Mouse (Mus musculus): ENCODE measurements at regions not wholly inside any gene's neighbourhood (a gene's known extent, or its start where the extent isn't known, plus 50 kb on each side); places are given as distances from the start of the nearest gene placed in this dataset.
"Not testable (repeated sequence)": the region's sequence is repeated elsewhere in the genome, so short reads cannot be mapped to it uniquely, and the experiment has no call there.

DNA sequence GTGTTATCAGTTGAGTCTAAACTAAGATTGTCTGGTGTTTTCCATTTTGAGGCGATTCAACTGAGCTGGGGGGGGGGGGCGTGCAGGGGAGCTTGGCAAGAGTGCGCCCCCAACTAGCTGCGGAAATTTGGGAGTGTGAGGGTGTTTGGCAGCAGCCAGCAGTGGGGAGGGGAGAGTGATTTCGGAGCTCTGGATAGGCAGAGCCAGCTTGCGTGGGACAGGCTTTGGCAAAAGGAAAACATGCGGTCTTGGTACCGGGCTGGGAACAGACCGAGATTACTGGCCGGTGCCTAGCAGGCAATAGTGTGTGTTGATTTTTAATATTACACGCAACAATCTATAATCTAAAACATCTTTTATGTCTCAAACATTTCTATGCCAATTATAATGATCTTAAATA, 199.4 kb upstream of the Cdk6 start:
- not testable (repeated sequence) for DNase-seq

DNA sequence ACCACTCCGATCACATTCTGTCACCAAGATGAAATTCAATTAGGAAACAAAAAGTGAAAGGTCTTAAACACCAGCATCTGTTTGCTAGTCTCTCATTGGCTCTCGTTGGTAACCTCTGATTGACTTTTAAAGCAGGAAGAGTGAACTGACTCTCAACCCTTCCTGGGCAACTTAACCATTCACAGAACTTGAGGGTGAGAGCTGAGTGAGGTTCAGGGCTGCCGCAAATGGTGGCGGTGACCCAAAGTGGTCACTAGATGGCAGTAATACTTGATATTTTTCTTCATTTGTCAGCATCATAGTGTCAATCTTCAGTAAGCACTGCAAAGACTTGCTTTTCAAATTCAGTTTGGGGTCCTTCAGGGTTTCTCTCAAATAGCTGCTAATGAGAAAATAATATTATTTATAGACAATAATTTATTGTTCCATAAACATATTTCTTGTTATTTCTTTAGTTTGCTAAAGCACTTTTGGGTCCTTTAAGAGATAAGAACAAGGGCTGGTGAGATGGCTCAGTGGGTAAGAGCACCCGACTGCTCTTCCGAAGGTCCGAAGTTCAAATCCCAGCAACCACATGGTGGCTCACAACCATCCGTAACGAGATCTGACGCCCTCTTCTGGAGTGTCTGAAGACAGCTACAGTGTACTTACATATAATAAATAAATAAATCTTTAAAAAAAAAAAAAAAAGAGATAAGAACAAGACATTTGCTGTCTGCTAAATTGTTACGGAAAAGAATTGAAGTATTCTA, 194.6 kb upstream of the Cdk6 start:
- not testable (repeated sequence) for DNase-seq

DNA sequence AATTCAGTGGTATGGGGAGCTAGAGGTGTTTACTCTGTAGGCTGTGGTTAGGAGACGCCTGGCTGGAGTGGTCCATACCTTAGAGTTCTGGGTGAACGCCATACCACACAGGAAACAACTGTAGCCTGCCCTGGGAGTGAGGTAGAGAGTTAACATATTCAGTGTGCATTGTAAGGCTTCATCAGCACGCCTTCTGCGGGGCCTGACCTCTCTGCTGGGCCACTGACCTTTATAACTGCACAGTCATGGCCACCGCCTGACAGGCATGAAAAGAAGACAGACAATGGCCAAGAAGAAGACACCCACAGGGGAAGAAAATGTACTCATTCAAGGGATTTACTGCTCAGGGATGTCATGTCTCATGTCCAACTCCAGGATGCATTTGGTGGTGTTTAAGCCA, 191.4 kb upstream of the Cdk6 start:
- not testable (repeated sequence) for DNase-seq

DNA sequence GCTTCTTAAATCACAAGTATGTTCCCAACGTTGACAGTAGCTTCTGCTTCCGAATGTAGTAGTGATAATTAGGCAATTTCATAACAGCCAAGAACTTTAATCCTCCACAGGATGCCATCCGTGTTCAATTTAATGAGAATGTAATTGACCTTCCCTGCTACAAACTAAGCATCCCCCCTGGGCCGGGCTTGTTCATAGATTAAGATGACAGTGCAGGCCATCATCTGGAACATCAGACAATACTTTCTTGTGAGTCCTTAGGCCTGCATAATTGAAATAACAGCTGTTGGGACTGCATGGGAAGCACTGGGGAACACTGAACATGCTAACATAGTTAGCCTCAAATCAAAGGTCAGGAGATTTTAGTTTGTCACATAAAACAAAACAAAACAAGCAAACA, 190.5 kb upstream of the Cdk6 start:
- not testable (repeated sequence) for DNase-seq

DNA sequence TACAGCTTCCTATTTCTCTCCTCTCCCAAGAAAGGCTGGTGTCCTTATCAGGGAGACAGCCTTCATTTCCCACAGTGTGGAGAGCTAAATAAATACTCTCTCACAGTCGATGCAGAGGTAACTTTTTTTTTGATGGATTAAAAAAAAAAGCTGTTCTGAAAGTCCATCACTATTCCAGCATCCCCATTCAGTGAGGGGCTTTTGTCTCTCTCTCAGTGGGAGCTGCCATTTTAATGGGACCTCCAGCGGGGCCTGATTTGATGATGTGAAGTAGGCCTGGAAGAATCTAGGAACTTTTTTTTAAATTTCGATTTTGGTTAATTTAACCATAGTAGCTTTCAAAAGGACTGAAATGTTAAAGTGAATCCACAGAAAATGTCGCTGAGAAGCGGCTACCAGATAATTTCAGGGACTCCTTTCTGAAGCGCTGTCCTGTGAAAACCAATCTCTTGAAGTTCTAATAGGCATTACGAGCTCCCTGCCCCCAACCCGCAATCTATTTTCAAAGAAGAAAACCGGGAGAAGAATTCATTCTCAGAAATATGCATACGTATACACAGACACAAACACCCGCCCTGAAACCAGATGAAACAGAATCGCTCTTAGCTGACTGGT, 189.6 kb upstream of the Cdk6 start:
- not testable (repeated sequence) for DNase-seq

DNA sequence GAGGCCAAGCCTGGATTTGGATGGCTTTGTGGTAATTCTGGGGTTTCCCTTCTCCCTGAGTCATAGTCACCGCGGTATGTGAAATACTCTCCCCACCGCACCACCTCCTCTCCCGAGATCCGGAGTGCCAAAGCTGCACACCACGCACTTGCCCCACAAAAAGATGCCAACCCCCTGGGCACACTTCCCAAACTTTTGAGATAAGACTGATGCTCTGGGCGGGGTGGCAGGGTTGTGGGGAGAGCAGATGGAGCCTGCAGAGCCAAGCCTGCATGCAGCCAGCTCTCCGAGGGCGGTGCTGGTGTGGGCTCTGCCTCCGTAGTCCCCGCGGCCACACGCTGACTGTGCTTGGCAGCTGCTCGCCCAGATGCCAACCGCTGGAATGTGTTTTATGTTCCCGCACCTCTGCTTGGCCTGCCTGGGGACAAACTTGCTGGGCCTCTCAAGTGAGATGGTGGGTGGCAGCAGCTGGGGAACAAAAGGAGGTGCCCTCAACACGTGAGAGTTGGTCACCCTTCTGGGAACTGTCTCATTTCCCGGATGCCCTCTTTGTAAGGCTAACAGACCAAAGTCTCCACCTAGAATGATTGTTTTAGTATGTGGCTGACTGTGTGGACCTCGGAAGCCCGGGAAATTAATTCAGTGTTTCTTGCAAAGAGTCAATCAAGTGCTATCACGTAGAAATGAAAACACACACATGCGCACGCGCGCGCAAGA, 189.0 kb upstream of the Cdk6 start:
- peak; percentile 80 for DNase-seq

DNA sequence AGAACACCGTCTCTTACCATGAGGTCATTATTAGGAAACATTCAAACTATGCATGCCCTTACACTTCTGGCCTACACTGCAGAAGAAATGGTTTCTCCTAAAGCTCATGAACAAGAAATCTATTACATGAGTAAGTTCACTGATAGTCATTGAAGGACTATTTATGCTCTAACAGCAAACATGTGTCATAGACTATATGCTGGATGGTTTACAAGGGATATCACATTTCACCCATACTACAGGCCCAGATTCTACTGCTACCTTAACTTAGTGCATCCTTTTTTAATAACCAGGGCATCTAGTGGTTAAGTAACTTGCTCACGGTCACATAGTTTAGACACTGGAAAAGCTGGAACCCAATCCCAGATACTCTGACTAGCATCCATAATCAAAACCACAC, 175.8 kb upstream of the Cdk6 start:
- DNase-seq = not testable (repeated sequence)

DNA sequence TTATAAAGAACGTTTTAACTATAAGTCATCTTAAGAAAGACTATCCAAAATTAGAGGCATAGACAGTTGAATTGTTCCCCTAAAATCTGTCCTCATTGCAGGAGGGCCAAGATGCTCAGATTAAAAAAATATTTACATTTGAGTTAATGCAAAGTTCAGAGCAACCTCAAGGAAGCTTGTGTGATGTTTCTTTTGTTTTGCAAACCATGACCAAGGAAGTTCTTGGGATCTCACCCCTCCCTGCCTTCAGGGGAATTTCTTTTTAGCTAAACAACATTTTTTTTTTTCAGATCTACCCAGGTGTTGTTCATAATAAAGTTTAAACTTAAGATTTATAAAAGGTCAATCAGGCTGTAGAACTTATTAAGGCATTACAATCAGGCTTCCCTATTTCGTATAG, 174.8 kb upstream of the Cdk6 start:
- not testable (repeated sequence) for DNase-seq

DNA sequence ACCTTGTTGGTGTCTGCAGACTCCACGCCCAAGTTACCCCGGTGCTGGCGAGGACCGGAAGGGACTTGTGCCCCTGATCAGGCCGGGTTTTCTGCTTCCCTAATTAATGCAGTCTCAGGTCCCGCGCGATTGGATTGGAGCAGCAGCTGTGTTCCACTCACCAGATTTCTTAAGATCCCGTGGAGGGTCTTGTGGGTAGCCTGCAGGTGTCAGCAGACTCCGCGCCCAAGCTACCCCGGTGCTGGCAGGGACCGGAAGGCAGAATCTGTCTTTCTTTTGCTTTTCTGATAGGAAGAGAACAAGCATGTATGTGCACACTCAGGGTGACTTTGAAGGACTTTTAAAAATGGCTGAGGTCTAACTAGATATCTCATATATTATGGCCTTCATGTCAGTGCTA, 147.7 kb upstream of the Cdk6 start:
- not testable (repeated sequence) for DNase-seq

DNA sequence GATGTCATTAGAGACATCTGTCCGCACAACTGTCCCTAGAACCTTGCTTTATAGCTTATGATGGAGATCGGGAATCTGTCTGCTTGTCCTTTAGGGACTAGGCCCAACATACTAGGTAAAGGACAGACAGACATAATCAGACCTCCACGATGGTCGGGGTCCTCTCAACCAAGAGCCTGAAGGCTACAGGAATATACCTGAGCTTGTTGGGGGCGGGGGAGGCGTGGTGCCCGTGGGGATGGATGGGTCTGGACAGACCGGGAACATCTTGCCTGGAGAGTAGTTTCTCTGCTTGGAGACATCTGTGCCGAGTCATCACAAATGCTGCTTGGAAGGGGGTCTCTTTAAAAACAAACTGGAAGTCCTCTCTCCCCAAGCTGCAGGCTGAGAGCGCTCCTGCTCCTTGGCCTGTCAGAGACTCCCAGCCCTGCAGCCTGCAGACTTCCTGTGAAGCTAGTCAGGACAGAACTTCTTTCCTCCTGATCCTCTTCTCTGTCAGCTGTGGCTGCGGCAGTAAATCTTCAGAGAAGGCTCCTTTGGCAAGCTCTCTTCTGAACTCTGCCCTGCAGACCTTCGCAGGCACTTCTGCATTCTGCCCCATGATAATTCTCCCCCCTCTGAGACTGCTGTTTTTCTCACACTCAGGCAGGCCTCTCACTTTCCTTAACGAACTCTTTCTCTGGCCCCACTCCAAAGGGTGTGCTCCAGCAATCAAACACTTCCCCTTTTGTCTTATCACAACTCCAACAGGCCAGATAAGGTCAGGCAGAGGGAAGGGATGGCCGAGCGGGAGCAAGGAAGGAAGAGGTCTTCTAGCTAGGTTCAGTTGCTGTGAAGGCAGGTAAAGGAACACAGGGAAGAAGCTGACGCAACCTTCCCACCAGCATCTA, 143.1 kb upstream of the Cdk6 start:
- no peak for DNase-seq

DNA sequence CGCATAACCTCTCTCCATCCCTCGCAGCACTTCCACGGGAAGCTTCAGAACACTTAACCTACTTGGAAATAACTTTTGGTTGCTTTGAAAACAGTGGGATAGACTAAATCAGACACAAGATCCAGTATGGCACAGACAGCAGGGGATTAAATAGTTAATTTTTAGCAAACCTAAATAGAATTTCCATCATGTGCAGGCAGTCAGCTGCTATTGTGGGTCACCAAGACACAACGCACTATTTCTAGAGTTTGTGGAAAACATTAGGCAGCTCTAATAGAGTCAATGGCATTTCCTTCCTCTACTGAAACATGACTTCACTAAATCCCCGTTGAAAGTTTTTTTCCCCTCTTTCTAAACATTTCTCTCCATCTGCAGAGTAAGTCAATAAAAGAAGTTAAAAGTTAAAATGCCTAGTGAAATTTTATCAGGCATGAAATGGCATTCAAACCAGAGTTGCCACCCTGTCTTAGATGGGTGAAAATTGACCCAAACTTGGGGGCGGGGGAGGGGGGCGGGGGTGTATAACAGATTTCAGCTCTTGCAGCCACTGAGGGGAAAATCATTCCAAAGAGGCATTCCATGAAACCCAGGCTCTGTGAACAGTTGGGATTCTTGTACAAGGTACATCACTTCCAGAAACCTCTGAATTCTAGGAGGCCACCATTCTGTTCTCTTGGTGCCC, 142.3 kb upstream of the Cdk6 start:
- not testable (repeated sequence) for DNase-seq

DNA sequence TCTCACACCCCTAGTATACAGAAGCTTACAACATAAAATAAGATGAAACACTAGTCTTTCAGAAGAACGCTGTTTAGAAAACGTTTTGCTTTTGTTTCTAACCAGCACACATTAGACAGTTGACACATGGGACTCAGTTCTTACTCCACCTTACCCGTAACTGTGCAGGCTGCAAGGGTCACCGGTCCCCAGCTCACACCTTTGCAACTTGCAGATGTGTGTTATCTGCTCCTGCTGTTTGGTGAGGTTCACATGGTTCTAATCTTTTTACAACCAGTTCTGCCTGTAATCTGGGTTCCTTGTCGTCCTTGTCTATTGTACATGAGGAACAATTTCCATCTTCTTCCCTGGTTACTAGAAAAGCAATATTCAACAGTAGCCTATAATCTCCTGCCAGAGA, 135.1 kb upstream of the Cdk6 start:
- DNase-seq = not testable (repeated sequence)

DNA sequence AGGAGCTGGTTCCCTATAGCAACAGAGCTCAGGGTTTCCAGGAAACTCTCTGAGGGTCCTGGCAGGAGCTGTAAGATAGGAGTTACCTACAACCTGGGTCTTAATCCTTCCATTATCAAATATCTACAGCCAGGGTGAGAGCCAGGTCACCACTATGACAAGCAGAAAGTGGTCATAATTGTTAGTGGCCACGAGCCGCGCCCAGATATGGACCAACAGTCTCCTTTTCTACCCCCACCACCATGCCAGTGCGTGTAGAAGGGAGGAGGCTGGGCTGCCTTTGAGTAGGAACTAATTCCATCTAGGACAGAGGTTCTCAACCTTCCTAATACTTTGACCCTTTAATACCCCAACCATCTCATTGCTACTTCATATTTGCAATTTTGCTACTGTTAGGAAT, 133.0 kb upstream of the Cdk6 start:
- DNase-seq = not testable (repeated sequence)

DNA sequence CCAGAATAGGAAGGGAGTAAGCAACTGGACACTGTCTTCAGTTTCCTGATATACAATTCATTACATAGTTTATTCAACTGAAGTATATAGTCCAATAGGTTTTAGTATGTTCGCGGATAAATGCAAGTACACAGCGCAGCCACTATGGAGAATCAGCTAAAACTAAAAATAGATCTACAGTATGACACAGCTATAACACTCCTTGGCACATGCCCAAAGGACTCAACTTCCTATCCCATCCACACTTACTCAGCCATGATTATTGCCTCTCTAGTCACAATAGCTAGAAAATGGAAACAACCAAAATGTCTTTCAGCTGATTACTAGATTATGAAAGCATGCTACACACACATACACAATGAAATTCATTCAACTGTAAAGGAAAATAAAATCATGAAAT, 130.0 kb upstream of the Cdk6 start:
- no peak for DNase-seq

DNA sequence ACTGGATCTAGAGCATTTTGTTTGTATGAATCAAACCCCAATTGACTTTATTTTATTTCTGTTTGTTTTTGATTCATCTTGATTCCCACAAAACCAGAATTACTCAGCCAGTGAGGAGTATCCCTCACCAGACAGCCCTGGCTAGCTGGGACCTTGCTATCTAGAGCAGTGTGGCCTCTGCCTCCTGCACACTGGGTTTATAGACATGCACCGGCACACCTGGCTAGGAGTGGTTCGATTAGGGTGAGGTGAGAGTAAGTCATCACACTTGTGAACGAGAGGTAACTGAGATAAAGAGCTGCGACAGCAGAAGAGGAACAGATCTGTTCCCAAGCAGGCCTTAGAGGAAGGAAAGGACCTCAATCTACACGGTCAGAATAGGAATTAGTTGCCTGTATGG, 125.2 kb upstream of the Cdk6 start:
- DNase-seq = no peak

DNA sequence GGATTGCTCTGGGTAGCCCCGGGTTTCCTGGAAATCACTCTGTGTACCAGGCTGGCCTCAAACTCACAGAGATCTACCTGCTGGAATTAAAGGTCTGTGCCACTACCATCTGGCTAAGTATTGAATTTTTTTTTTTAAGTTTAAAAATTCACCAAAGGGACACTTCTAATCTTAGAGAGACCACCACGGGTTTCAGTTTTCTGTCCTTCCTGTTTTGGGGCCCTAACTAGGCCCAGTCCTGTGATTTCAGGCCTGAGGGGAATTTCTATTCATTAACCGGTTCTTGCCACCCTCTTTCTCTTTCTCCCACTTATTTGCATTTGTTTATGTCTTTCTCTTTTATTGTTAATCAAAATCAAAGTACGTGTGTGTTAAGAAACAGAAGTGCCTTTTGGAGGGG, 122.1 kb upstream of the Cdk6 start:
- no peak for DNase-seq

DNA sequence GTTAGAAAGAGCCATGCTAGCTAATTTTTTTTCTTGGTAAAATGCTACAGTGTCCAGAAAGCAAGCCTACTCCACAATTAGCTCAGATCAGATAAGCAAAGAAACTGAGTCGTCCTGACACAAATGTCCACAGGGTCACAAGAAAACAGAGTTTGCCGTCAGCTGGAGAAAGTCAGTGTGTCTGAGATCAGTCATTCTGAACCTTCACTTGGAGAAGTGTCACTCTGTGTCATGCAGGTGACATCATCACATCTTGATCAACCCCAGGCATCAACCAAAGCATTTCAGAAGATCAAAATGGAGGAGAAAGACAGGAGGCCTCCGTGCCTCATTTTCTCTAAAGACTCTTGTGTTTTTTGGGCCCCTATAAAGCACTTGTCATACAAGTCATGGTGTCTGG, 121.5 kb upstream of the Cdk6 start:
- DNase-seq = no peak

DNA sequence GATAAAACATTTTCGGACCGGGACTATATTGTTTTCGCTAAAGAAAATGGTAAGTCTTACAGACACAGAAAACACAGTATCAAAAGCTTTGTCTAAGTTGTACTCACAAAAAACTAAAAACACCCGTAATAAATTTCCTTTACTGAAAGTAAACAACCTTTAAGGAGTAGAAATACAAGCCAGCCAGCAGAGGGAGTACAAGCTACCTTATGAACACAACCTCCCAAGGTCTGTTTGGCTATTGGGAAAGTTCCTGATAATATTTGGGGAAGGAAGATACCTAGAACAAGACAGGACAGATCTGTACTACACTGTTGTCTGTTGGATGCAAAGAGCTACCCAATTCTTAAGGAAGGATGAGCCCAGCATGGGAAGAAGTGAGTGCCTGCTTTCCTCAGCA, 117.5 kb upstream of the Cdk6 start:
- DNase-seq = not testable (repeated sequence)

DNA sequence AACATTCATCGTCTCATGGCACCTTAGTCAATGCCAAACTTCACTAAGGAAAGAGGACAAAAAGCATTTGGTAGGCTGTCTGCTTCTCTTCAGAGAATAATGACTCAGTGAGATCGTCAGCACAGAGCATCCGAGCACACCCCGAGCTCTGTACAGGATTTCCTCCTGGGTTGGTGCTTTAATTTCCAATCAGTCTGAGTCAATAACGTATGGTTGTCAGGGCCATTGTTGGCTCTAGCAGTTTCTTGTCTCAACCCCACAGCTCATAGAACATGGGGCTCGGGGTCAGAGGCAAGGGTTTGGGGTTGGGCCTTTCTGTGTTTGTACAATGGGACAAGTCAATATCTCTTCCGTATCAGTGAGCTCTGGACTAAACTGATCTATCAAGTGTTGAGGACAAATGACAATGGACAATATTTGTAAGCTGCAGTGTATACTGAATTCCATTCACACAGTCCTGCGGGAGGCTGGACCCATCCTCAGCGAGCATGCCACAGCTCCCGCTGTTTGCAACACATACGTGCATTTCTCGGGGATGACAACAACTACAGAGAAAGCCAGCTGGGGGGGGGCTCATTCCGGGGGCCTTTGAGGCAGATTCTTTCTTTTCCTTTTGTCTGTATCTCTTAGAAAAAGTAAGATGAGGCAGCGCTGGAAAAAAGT, 116.8 kb upstream of the Cdk6 start:
- DNase-seq = not testable (repeated sequence)

DNA sequence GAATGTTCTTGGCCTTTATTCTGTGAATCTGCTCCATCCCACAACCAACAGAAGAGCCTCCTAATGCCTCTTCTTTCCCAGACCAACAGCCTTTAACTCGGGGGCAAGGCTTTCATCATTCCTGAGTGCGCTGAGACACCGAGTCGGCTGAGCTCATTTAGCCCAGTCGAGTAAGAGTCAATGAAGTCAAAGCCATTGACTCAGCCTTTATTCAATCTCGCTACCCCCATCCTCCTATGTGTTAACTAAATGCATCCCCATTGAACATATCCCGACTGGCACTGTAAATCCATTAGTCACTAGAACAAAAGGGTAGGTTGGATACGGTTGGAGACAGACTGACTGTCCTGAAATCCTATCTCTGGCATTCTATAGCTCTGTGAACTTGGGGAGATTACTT, 115.9 kb upstream of the Cdk6 start:
- not testable (repeated sequence) for DNase-seq

DNA sequence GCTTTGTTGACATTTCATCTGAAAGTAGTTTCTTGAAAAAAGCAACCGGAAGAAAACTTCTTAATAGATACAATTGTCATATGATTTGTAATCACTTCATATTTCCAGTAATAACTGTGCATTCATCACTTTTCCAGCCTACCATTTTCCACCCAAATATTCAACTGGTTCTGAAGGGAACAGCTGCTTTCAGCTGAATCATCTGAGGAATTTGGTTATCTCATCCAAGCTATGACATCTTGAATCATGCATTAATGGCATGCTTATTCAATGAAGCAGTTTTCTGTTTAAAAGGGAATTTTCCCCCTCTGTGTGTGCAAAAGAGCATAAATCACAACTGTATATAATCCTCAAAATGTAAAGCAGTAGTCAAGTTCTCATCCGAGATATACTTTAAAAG, 97.2 kb upstream of the Cdk6 start:
- not testable (repeated sequence) for DNase-seq

DNA sequence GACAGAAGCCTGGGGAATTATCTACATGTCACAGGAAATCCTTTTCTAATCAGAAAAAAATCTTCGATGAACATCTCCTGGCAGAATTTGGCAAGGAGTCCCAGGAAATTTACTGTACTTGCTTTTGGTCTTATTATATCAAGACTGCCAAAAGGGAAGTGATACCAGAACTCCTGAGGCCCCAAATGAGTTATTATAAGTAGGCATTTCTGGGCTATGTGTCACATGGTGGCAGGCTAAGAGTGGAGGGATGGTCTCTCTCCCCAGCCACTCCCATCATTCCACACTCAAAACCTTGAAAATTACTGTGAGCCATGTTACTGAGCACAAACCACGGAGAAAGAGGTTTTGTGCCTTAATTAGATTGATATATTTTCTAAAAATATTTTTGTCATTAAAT, 94.0 kb upstream of the Cdk6 start:
- DNase-seq = no peak

Measured in right cerebral cortex, postnatal 25 days (tissue).